ENCODE assay signal across 28 mouse cellular contexts in genomic region chr1:184324234-184324633, GRCm38 (mm10).
DNase-seq lines count a peak whose midpoint lies in the region; ATAC-seq lines count a peak whose summit lies in the region.
"Had no signal": no experiment of that assay in that cellular context is flagged by ENCODE, and none has a peak within 500 bp of the region (broad histone marks: within the 10 kb centered on the region; RNA-seq: fewer than 3 reads in every experiment).

No protein-coding gene starts in this region.

- no peak overlapping the region for H3K27ac ChIP-seq in intestine, embryonic 16.5 days (ENCODE audit: low read length)
- H3K27ac ChIP-seq: embryonic facial prominence, embryonic 13.5 days; embryonic facial prominence, embryonic 15.5 days; forebrain, embryonic 10.5 days; forebrain, embryonic 12.5 days had no signal

- no peaks in the 10 kb centered on the region for H3K36me3 ChIP-seq in intestine, embryonic 16.5 days (ENCODE audit: control insufficient read depth, insufficient read depth, low read length)
- H3K36me3 ChIP-seq: embryonic facial prominence, embryonic 13.5 days; embryonic facial prominence, embryonic 15.5 days; forebrain, embryonic 10.5 days; forebrain, embryonic 12.5 days; G1E had no signal

- no peaks in the 10 kb centered on the region for H3K4me1 ChIP-seq in intestine, embryonic 16.5 days (ENCODE audit: control insufficient read depth, insufficient read depth, low read length)
- H3K4me1 ChIP-seq: forebrain, embryonic 12.5 days had no signal

- no peaks in the 10 kb centered on the region for H3K9me3 ChIP-seq in intestine, embryonic 16.5 days (ENCODE audit: control insufficient read depth, low read length)
- H3K9me3 ChIP-seq: embryonic facial prominence, embryonic 13.5 days; embryonic facial prominence, embryonic 15.5 days; forebrain, embryonic 10.5 days; forebrain, embryonic 12.5 days had no signal

- H3K9ac ChIP-seq in intestine, embryonic 16.5 days (ENCODE audit: low read depth, low read length) = no peak overlapping the region
- H3K9ac ChIP-seq: embryonic facial prominence, embryonic 13.5 days; embryonic facial prominence, embryonic 15.5 days; forebrain, embryonic 12.5 days had no signal

- peak; percentile 80 for DNase-seq in 416B (ENCODE audit: low read depth)
- no peak for DNase-seq in spleen, postnatal 10 days (ENCODE audit: low spot score in 2 of 2)
- DNase-seq: adrenal gland, adult 8-10 months; adrenal gland, postnatal 14 days; adrenal gland, postnatal 36 days; B cell, adult 2 months; cerebellum, adult 11-12 months; cerebellum, adult 2 months; cerebellum, adult 9-10 months; cerebellum, postnatal 10 days; cerebellum, postnatal 25 days; embryo, embryonic 11 days had no signal

- peak; percentile 73; the same call in 1 of the 2 replicates for ATAC-seq in common myeloid progenitor, adult 5-6 weeks (replicated peaks; ENCODE audit: low read depth, poor library complexity, severe bottlenecking)
- ATAC-seq in megakaryocyte, adult 5-6 weeks (ENCODE audit: poor library complexity, severe bottlenecking) = peak; percentile 74
- no peak for ATAC-seq in monocyte, adult 5-6 weeks (replicated peaks; ENCODE audit: insufficient number of reproducible peaks, low FRiP score, low TSS enrichment, poor library complexity, severe bottlenecking)
- no peak for ATAC-seq in intestine, embryonic 16.5 days
- ATAC-seq: activated CD4-positive, CD25-positive, alpha-beta regulatory T cell, adult 4 months; CD4-positive, CD25-positive, alpha-beta regulatory T cell, adult 4 months; forebrain, embryonic 14.5 days; forebrain, embryonic 16.5 days; Patski had no signal

- H3K4me2 ChIP-seq in intestine, embryonic 16.5 days (ENCODE audit: low read depth, low read length) = no peak overlapping the region
- H3K4me2 ChIP-seq: embryonic facial prominence, embryonic 13.5 days; embryonic facial prominence, embryonic 15.5 days; forebrain, embryonic 12.5 days had no signal

- WGBS in intestine, embryonic 16.5 days = 81% methylated on average over 2 of the region's 2 CpGs

- H3K4me3 ChIP-seq in intestine, embryonic 16.5 days (ENCODE audit: low read length) = no peak overlapping the region
- H3K4me3 ChIP-seq: embryonic facial prominence, embryonic 13.5 days; embryonic facial prominence, embryonic 15.5 days; erythroblast, embryonic 14.5 days; forebrain, embryonic 10.5 days; forebrain, embryonic 12.5 days had no signal

- H3K27me3 ChIP-seq in intestine, embryonic 16.5 days (replicated peaks; ENCODE audit: control insufficient read depth, insufficient read depth, low read length) = no peaks in the 10 kb centered on the region
- H3K27me3 ChIP-seq: CH12.LX; embryonic facial prominence, embryonic 13.5 days; embryonic facial prominence, embryonic 15.5 days; forebrain, embryonic 12.5 days had no signal

Comparison
In these comparisons a context has a peak if more than half of its experiments do, and no peak if none do; other contexts are left out.
1. ATAC-seq: peak in common myeloid progenitor, adult 5-6 weeks (single experiment) and megakaryocyte, adult 5-6 weeks (single experiment); none in monocyte, adult 5-6 weeks (single experiment) and intestine, embryonic 16.5 days (single experiment).